Mouse (Mus musculus): ENCODE measurements around the gene Fam102a.
A peak's percentile ranks its signal among the peaks of the same experiment; 100 is the strongest.

Fam102a gene

GRCm38 (mm10) chr2:32610610-32611229 lies 75.6 kb downstream of the Fam102a start:
- DNase-seq, result peak; percentile 58 to 59

GRCm38 (mm10) chr2:32612274-32612673 lies 77.1 kb downstream of the Fam102a start:
- no peak for DNase-seq

DNA sequence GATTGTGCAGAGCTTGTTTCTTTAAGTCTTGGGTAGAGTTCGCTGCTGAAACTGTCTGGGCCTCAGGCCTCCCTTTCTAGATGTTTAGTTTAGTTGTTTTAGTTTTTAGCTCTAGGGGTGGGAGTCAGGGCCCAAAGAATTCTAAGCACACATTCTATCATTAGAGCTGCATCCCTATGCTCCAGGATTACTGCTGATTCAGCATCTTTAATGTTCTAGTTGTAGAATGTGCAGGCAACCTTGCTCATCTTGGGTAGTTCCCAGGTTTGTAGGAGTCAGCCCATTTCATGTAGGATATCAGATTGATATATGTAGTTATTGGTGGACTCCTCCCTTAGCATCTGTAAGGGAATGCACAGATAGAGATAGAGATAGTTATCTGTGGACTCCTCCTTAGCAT lies 82.0 kb downstream of the Fam102a start:
- no peak for DNase-seq

DNA sequence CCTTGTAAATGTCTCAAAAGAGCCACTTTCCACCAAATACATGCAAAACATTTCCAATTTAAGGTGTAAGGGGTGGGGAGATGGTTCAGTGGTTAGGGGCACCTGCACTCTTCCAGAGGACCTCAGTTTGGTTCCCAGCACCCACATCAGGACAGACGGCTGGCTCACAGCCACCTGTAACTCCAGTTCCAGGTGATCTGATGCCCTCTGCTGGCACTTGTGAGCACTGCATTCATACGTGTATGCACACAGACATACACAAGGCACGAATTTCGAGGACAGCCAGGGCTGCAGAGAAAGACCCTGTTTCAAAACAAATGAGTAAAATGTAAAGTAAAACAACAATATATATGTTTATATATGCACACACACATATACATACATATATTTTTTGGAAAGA lies 82.5 kb downstream of the Fam102a start:
- DNase-seq, result no peak

DNA sequence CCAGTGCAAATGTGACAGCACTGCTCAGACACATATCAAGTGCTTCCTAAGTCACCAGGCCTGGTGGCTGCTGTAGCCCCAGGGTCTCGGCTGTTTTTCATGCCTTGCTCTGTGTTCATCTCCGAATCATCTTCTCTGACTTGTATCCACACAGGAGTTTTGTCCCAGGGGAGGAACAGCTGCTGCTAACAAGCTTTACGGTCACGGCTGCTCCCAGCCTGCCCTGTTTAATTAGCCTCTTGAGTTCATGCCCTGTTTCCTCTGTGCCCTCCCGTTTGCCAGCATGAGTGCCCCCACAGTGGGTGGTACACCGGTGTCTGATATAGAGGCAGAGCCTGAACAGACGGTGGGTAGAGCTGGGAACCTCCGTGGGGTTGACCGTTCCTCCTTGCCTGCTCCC lies 82.9 kb downstream of the Fam102a start:
- no peak for DNase-seq

All from cerebellum, adult 18-20 months (tissue).